Mouse (Mus musculus): Measurements from ENCODE around the gene Polr3c.

DNA sequence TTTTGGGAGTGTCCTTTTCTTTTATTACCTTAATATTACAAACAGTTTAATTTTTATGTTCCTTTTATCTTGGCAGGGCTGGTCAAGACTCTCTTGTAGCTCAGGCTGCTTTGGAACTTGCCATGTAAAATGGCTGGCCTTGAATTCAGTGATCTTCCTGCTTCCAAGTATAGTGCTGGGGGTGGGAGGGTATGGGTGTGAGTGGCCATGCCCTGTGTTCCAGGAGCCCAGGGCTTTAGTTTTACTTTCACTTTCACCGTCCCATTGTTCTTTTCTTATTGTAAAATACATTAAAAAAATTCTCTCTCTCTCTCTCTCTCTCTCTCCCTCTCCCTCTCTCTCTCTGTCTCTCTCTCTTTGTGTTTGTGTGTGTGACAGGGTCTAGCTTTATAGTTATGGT, 37.1 kb upstream of the Polr3c start:
- TF ChIP-seq ZNF384 (IDR thresholded peaks at IDR 0.05; ENCODE audit: low read depth, low read length) = no peak
- no peak for TF ChIP-seq MAFK (IDR thresholded peaks at IDR 0.05; ENCODE audit: insufficient read depth, low read depth, low read length)
- TF ChIP-seq ZC3H11A (IDR thresholded peaks at IDR 0.05; ENCODE audit: borderline replicate concordance, low read depth, low read length) = no peak
- TF ChIP-seq HCFC1 (IDR thresholded peaks at IDR 0.05; ENCODE audit: borderline replicate concordance, insufficient read depth, low read length) = no peak

Measured in ES-E14 (cell line).